Mouse (Mus musculus) lung, postnatal 0 days (tissue): ENCODE measurements around the gene Hck. TPM values are rescaled to one million over a fixed set of nuclear protein-coding genes. Genes with fewer than 3 reads are reported as not detected.

Experiments
- ATAC-seq: fragments of 200-750 bp; cut with Nextera tagmentation; 2 replicates; pipeline ENCODE4 v1.8.0; 2017; ENCODE audit warnings: moderate library complexity
- DNase-seq: peaks from one replicate; pipeline ENCODE4 v3.0.0-alpha.2; 2016; ENCODE audit warnings: low spot score
- H3K27ac ChIP-seq: fragments of 300-500 bp; sonication (generic); 2 replicates; pipeline ENCODE4 v1.5.1; 2014; ENCODE audit warnings: antibody characterized with exemption, mild to moderate bottlenecking, low read length, mixed read lengths
- H3K27me3 ChIP-seq: fragments of 300-500 bp; sonication (generic); replicated peaks from 2 replicates; pipeline ENCODE4 v1.6.1; 2014; ENCODE audit warnings: low read length, mixed read lengths; ENCODE audit not compliant: insufficient read depth
- H3K36me3 ChIP-seq: fragments of 300-500 bp; sonication (generic); 2 replicates; pipeline ENCODE4 v1.6.1; 2014; ENCODE audit warnings: low read length, mixed read lengths; ENCODE audit not compliant: insufficient read depth
- H3K4me1 ChIP-seq: fragments of 300-500 bp; sonication (generic); 2 replicates; pipeline ENCODE4 v1.6.1; 2014; ENCODE audit warnings: antibody characterized with exemption, low read depth, low read length, mixed read lengths; ENCODE audit not compliant: insufficient read depth
- H3K4me2 ChIP-seq: fragments of 300-500 bp; sonication (generic); replicated peaks from 2 replicates; pipeline ENCODE4 v1.6.1; 2014; ENCODE audit warnings: low read depth, mild to moderate bottlenecking, low read length, moderate library complexity, mixed read lengths
- H3K4me3 ChIP-seq: fragments of 300-500 bp; sonication (generic); 2 replicates; pipeline ENCODE4 v1.5.1; 2014; ENCODE audit warnings: low read depth, low read length
- H3K9ac ChIP-seq: fragments of 300-500 bp; sonication (generic); replicated peaks from 2 replicates; pipeline ENCODE4 v1.6.1; 2014; ENCODE audit warnings: low read depth, mild to moderate bottlenecking
- H3K9me3 ChIP-seq: fragments of 300-500 bp; sonication (generic); 2 replicates; pipeline ENCODE4 v1.6.1; 2016; ENCODE audit warnings: low read length, mixed read lengths
- CTCF ChIP-seq: IDR thresholded peaks from 2 replicates; pipeline ENCODE4 v1.5.1; 2016; ENCODE audit warnings: antibody characterized with exemption, mild to moderate bottlenecking
- EP300 ChIP-seq: IDR thresholded peaks from 2 replicates; pipeline ENCODE4 v1.6.1; 2016; ENCODE audit warnings: antibody characterized with exemption, mild to moderate bottlenecking, control low read depth
- WGBS: fragments of 180-500 bp; shearing (Covaris S2); extraction: QIAGEN DNeasy Blood & Tissue Kit; methylation state at CpG from one replicate; pipeline ENCODE4 v1.1.7; 2014; 5-methylcytosine and 5-hydroxymethylcytosine counted together
- polyA plus RNA-seq: library from polyadenylated mRNA; unstranded; fragments of >200 nt; fragmentation: Nextera tagmentation; extraction: Ambion mirVana; gene quantifications from 2 replicates; pipeline ENCODE4 v1.2.1, GENCODE M21; 2015

The Hck gene
- polyA plus RNA-seq, 1 experiment from 2014 or later, result 37.1 TPM

- H3K27me3 ChIP-seq, result peaks cover 18% of the 10 kb centered on the region
- DNase-seq (peak; percentile 43), ATAC-seq (no peak)
- no peaks in the 10 kb centered on the region for H3K4me1 ChIP-seq
- peak overlapping the region; percentile 21; the same call in 1 of the 2 replicates for H3K4me3 ChIP-seq
- no peaks in the 10 kb centered on the region for H3K36me3 ChIP-seq
- no peak overlapping the region for H3K9ac ChIP-seq
- 44% methylated on average over 6 of the region's 6 CpGs for WGBS
- peak overlapping the region; percentile 90 for H3K27ac ChIP-seq
- H3K4me2 ChIP-seq, result peak overlapping the region; percentile 46
- H3K9me3 ChIP-seq, result no peaks in the 10 kb centered on the region
- TF ChIP-seq CTCF (no peak), EP300 (peak; percentile 60)
Observed at GRCm38 (mm10) chr2:153066991-153067390, 41.3 kb upstream of the Hck start.

GRCm38 (mm10) chr2:153070762-153071490, 37.3 kb upstream of the Hck start:
- Histone ChIP-seq H3K36me3 (no peaks in the 10 kb centered on the region), H3K9me3 (no peaks in the 10 kb centered on the region), H3K27me3 (peaks cover 20% of the 10 kb centered on the region), H3K4me2 (peak overlapping the region; percentile 44; the same call in 1 of the 2 replicates), H3K4me1 (no peaks in the 10 kb centered on the region), H3K9ac (no peak overlapping the region), H3K27ac (no peak overlapping the region), H3K4me3 (no peak overlapping the region)
- ATAC-seq, result no peak
- peak; percentile 62 for DNase-seq
- TF ChIP-seq CTCF (peak; percentile 68), EP300 (no peak)
- WGBS, result 12% methylated on average over 23 of the region's 23 CpGs

GRCm38 (mm10) chr2:153071491-153072184, 36.6 kb upstream of the Hck start:
- Histone ChIP-seq H3K4me2 (peak overlapping the region; percentile 44), H3K9ac (0 out of 2 replicates have a peak overlapping the region, but pooled peaks have one; percentile 16), H3K9me3 (no peaks in the 10 kb centered on the region), H3K4me1 (no peaks in the 10 kb centered on the region), H3K27ac (no peak overlapping the region; the same call in 1 of the 2 replicates), H3K27me3 (peaks cover 20% of the 10 kb centered on the region), H3K36me3 (no peaks in the 10 kb centered on the region), H3K4me3 (peak overlapping the region; percentile 8; the same call in 1 of the 2 replicates)
- no peak for DNase-seq
- 0 out of 2 replicates have a peak, but pooled peaks have one; percentile 28 for ATAC-seq
- TF ChIP-seq CTCF, result no peak
- TF ChIP-seq EP300, result no peak
- 21% methylated on average over 50 of the region's 67 CpGs for WGBS

GRCm38 (mm10) chr2:153074651-153075050, 33.6 kb upstream of the Hck start:
- WGBS, result 88% methylated on average over 10 of the region's 10 CpGs
- Histone ChIP-seq H3K36me3 (no peaks in the 10 kb centered on the region), H3K9ac (no peak overlapping the region), H3K9me3 (no peaks in the 10 kb centered on the region), H3K4me2 (no peak overlapping the region), H3K4me1 (no peaks in the 10 kb centered on the region), H3K27me3 (peaks cover 20% of the 10 kb centered on the region), H3K27ac (no peak overlapping the region), H3K4me3 (no peak overlapping the region)
- DNase-seq, result no peak
- TF ChIP-seq CTCF, result no peak
- no peak for TF ChIP-seq EP300
- ATAC-seq, result no peak

- DNase-seq (no peak), ATAC-seq (no peak)
- Histone ChIP-seq H3K4me2 (no peak overlapping the region), H3K27me3 (peaks cover 11% of the 10 kb centered on the region), H3K4me1 (no peaks in the 10 kb centered on the region), H3K4me3 (no peak overlapping the region), H3K9ac (no peak overlapping the region), H3K27ac (no peak overlapping the region), H3K36me3 (no peaks in the 10 kb centered on the region), H3K9me3 (no peaks in the 10 kb centered on the region)
- WGBS, result 42% methylated on average over 2 of the region's 2 CpGs
- no peak for TF ChIP-seq CTCF
- TF ChIP-seq EP300, result no peak
Observed at GRCm38 (mm10) chr2:153075961-153076360, 32.3 kb upstream of the Hck start.

GRCm38 (mm10) chr2:153080841-153081523, 27.3 kb upstream of the Hck start:
- Histone ChIP-seq H3K4me3 (no peak overlapping the region), H3K27ac (no peak overlapping the region), H3K36me3 (no peaks in the 10 kb centered on the region), H3K4me1 (peaks cover 7% of the 10 kb centered on the region; the same call in 1 of the 2 replicates), H3K4me2 (no peak overlapping the region), H3K9ac (no peak overlapping the region), H3K9me3 (no peaks in the 10 kb centered on the region), H3K27me3 (no peaks in the 10 kb centered on the region)
- TF ChIP-seq CTCF (peak; percentile 98), EP300 (no peak)
- WGBS, result 34% methylated on average over 32 of the region's 32 CpGs
- ATAC-seq, result no peak
- peak; percentile 93 for DNase-seq
